Comparison of ENCODE assay signal across 17 mouse cellular contexts in the genomic region with DNA sequence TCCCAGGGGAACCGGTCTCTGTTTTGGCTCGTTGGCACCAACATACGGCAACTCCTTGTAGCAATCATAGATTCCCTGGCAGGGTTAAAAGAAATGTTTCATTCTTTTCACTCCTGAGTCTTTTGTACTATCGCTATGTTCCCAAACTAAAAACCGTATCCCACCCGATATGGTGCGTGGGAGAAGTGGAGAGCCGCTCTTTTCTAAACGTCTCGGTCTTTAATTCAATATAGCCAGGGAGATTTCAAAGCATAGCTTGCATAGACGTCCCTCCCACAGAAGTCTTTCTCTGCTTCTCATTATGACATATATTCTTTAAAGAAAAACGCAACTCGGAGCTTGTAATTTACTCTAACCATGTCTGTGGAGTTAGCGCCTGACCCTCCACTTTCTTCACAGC.
"Had no signal": no experiment of that assay in that cellular context is flagged by ENCODE, and none has a peak within 500 bp of the region (broad histone marks: within the 10 kb centered on the region; RNA-seq: fewer than 3 reads in every experiment).

No protein-coding gene starts in this region.

- ATAC-seq: intestine, postnatal 0 days; midbrain, embryonic 13.5 days; midbrain, embryonic 16.5 days had no signal

- H3K4me3 ChIP-seq: liver, embryonic 13.5 days; midbrain, embryonic 13.5 days; myocyte; neural tube, embryonic 13.5 days; stomach, embryonic 15.5 days had no signal

- H3K27ac ChIP-seq: kidney, postnatal 0 days; liver, embryonic 13.5 days; midbrain, embryonic 13.5 days; neural tube, embryonic 13.5 days; stomach, embryonic 15.5 days had no signal

- H3K4me1 ChIP-seq: liver, embryonic 13.5 days; midbrain, embryonic 13.5 days; neural tube, embryonic 13.5 days; stomach, embryonic 15.5 days had no signal

- H3K36me3 ChIP-seq: liver, embryonic 13.5 days; midbrain, embryonic 13.5 days; neural tube, embryonic 13.5 days; stomach, embryonic 15.5 days had no signal

- H3K9me3 ChIP-seq: liver, embryonic 13.5 days; midbrain, embryonic 13.5 days; neural tube, embryonic 13.5 days; stomach, embryonic 15.5 days had no signal

- H3K4me2 ChIP-seq: liver, embryonic 13.5 days; midbrain, embryonic 13.5 days; neural tube, embryonic 13.5 days; stomach, embryonic 15.5 days had no signal

- H3K9ac ChIP-seq: liver, embryonic 13.5 days; midbrain, embryonic 13.5 days; neural tube, embryonic 13.5 days; stomach, embryonic 15.5 days had no signal

- DNase-seq: kidney, adult 2 months; kidney, postnatal 36 days; liver, embryonic 13.5 days; lung, adult 2 months; lung, postnatal 14 days; lung, postnatal 4 days; right cerebral cortex, postnatal 25 days; spleen, adult 18-20 months; thymus, adult 18-20 months; thymus, postnatal 36 days had no signal

- H3K27me3 ChIP-seq: liver, embryonic 13.5 days; neural tube, embryonic 13.5 days; stomach, embryonic 15.5 days had no signal
